Mouse (Mus musculus): ENCODE measurements around the gene Atf1. TPM values are rescaled to one million over a fixed set of nuclear protein-coding genes. Genes with fewer than 3 reads are reported as not detected.

The Atf1 gene
- 51.4 TPM for polyA plus RNA-seq (2014; fragmentation: Illumina TruSeq; extraction: RNeasy Lipid Tissue Mini Kit (QIAGEN cat#74804); ENCODE audit: low read depth, low replicate concordance)

GRCm38 (mm10) chr15:100227663-100228534 lies at the start of gene Atf1:
Gene Atf1 (plus strand): TSS chr15:100227819.

GRCm38 (mm10) chr15:100280626-100281025 lies 53.0 kb downstream of the Atf1 start, which contains the start of gene Tmprss12:
Gene Tmprss12 (plus strand): TSS chr15:100280837.

GRCm38 (mm10) chr15:100304019-100304991 lies 76.7 kb downstream of the Atf1 start, which contains the start of gene Mettl7a1:
Gene Mettl7a1 (plus strand): TSS chr15:100304140.

Other genes with a start within 250 kb of the Atf1 start
- 2.8 TPM for gene Dip2b, start 189.2 kb upstream of the Atf1 start, polyA plus RNA-seq (2014; fragmentation: Illumina TruSeq; extraction: RNeasy Lipid Tissue Mini Kit (QIAGEN cat#74804); ENCODE audit: low read depth, low replicate concordance)
- gene Tmprss12, start 53.0 kb downstream of the Atf1 start, polyA plus RNA-seq (2014; fragmentation: Illumina TruSeq; extraction: RNeasy Lipid Tissue Mini Kit (QIAGEN cat#74804); ENCODE audit: low read depth, low replicate concordance) = not detected
- gene Mettl7a1, start 76.3 kb downstream of the Atf1 start, polyA plus RNA-seq (2014; fragmentation: Illumina TruSeq; extraction: RNeasy Lipid Tissue Mini Kit (QIAGEN cat#74804); ENCODE audit: low read depth, low replicate concordance) = 437 TPM
- gene Mettl7a3, start 107.1 kb downstream of the Atf1 start, polyA plus RNA-seq (2014; fragmentation: Illumina TruSeq; extraction: RNeasy Lipid Tissue Mini Kit (QIAGEN cat#74804); ENCODE audit: low read depth, low replicate concordance) = not detected
- 13.5 TPM for gene Methig1, start 125.3 kb downstream of the Atf1 start, polyA plus RNA-seq (2014; fragmentation: Illumina TruSeq; extraction: RNeasy Lipid Tissue Mini Kit (QIAGEN cat#74804); ENCODE audit: low read depth, low replicate concordance)
- 164 TPM for gene Mettl7a2, start 125.4 kb downstream of the Atf1 start, polyA plus RNA-seq (2014; fragmentation: Illumina TruSeq; extraction: RNeasy Lipid Tissue Mini Kit (QIAGEN cat#74804); ENCODE audit: low read depth, low replicate concordance)
- not detected for gene Higd1c, start 136.7 kb downstream of the Atf1 start, polyA plus RNA-seq (2014; fragmentation: Illumina TruSeq; extraction: RNeasy Lipid Tissue Mini Kit (QIAGEN cat#74804); ENCODE audit: low read depth, low replicate concordance)
- gene Gm5475, start 194.3 kb downstream of the Atf1 start, polyA plus RNA-seq (2014; fragmentation: Illumina TruSeq; extraction: RNeasy Lipid Tissue Mini Kit (QIAGEN cat#74804); ENCODE audit: low read depth, low replicate concordance) = 0.49 TPM
- 22.7 TPM for gene Slc11a2, start 197.3 kb downstream of the Atf1 start, polyA plus RNA-seq (2014; fragmentation: Illumina TruSeq; extraction: RNeasy Lipid Tissue Mini Kit (QIAGEN cat#74804); ENCODE audit: low read depth, low replicate concordance)
- 21.3 TPM for gene Letmd1, start 241.2 kb downstream of the Atf1 start, polyA plus RNA-seq (2014; fragmentation: Illumina TruSeq; extraction: RNeasy Lipid Tissue Mini Kit (QIAGEN cat#74804); ENCODE audit: low read depth, low replicate concordance)

Measured in kidney, adult 10 weeks (tissue).